Mouse (Mus musculus) midbrain, embryonic 14.5 days (tissue): ENCODE results near the gene N4bp2l2. TPM values are rescaled to one million over a fixed set of nuclear protein-coding genes. Genes with fewer than 3 reads are reported as not detected.
"Not testable (repeated sequence)": the region's sequence is repeated elsewhere in the genome, so short reads cannot be mapped to it uniquely, and the experiment has no call there.

ENCODE experiments used
- ATAC-seq: fragments of 200-750 bp; cut with Nextera tagmentation; 2 replicates; pipeline ENCODE4 v1.8.0; 2017; ENCODE audit warnings: moderate number of reproducible peaks, moderate library complexity; ENCODE audit not compliant: low FRiP score, low TSS enrichment
- DNase-seq: peaks from one replicate; pipeline ENCODE4 v3.0.0-alpha.2; 2015
- H3K27ac ChIP-seq: fragments of 300-500 bp; sonication (generic); replicated peaks from 2 replicates; pipeline ENCODE4 v1.5.1; 2014; ENCODE audit warnings: mild to moderate bottlenecking, low read depth, low read length, moderate library complexity
- H3K27me3 ChIP-seq: fragments of 300-500 bp; sonication (generic); 2 replicates; pipeline ENCODE4 v1.6.1; 2014; ENCODE audit warnings: low read length, control low read depth, mixed read lengths; ENCODE audit not compliant: control insufficient read depth, insufficient read depth
- H3K36me3 ChIP-seq: fragments of 300-500 bp; sonication (generic); 2 replicates; pipeline ENCODE4 v1.6.1; 2014; ENCODE audit warnings: low read length, control low read depth; ENCODE audit not compliant: control insufficient read depth, insufficient read depth
- H3K4me1 ChIP-seq: fragments of 300-500 bp; sonication (generic); 2 replicates; pipeline ENCODE4 v1.6.1; 2014; ENCODE audit warnings: mild to moderate bottlenecking, antibody characterized with exemption, low read length, control low read depth; ENCODE audit not compliant: control insufficient read depth, insufficient read depth
- H3K4me2 ChIP-seq: fragments of 300-500 bp; sonication (generic); 2 replicates; pipeline ENCODE4 v1.6.1; 2014; ENCODE audit warnings: mild to moderate bottlenecking, low read length, moderate library complexity
- H3K4me3 ChIP-seq: fragments of 300-500 bp; sonication (generic); replicated peaks from 2 replicates; pipeline ENCODE4 v1.5.1; 2014; ENCODE audit warnings: low read depth, low read length
- H3K9ac ChIP-seq: fragments of 300-500 bp; sonication (generic); replicated peaks from 2 replicates; pipeline ENCODE4 v1.6.1; 2014; ENCODE audit warnings: mild to moderate bottlenecking, low read length, moderate library complexity
- H3K9me3 ChIP-seq: fragments of 300-500 bp; sonication (generic); 2 replicates; pipeline ENCODE4 v1.6.1; 2016; ENCODE audit warnings: low read length, control low read depth, mixed read lengths; ENCODE audit not compliant: control insufficient read depth
- WGBS: fragments of 180-500 bp; shearing (Covaris S2); extraction: QIAGEN DNeasy Blood & Tissue Kit; methylation state at CpG from one replicate; pipeline ENCODE4 v1.1.7; 2014; 5-methylcytosine and 5-hydroxymethylcytosine counted together
- polyA plus RNA-seq: library from polyadenylated mRNA; unstranded; fragments of >200 nt; fragmentation: Nextera tagmentation; extraction: Ambion mirVana; gene quantifications from 2 replicates; pipeline ENCODE4 v1.2.1, GENCODE M21; 2014

The N4bp2l2 gene
- polyA plus RNA-seq: 31.6 and 33.8 TPM in 2 replicates

- Histone ChIP-seq H3K36me3 (peaks cover 11% of the 10 kb centered on the region), H3K4me2 (peak within 1 kb of the TSS; percentile 88), H3K4me1 (peaks cover 12% of the 10 kb centered on the region), H3K4me3 (peak within 1 kb of the TSS; percentile 95), H3K27ac (peak within 1 kb of the TSS; percentile 91), H3K9ac (peak within 1 kb of the TSS; percentile 86)
- not testable (repeated sequence) for H3K9me3 ChIP-seq, ATAC-seq, H3K27me3 ChIP-seq, DNase-seq
- WGBS: 89% methylated on average over 9 of the region's 9 CpGs
Measured at GRCm38 (mm10) chr5:150666133-150666739, at the start of gene N4bp2l2. Gene N4bp2l2 (minus strand): TSS chr5:150666183.

GRCm38 (mm10) chr5:150713431-150713830 is 47.4 kb upstream of the N4bp2l2 start:
- H3K4me2 ChIP-seq: no peak overlapping the region
- no peaks in the 10 kb centered on the region for H3K36me3 ChIP-seq
- no peaks in the 10 kb centered on the region for H3K9me3 ChIP-seq
- DNase-seq (no peak), ATAC-seq (no peak)
- no peaks in the 10 kb centered on the region for H3K27me3 ChIP-seq
- H3K27ac ChIP-seq: no peak overlapping the region
- 0 out of 2 replicates have a peak, but pooled peaks cover 2% of the 10 kb centered on the region for H3K4me1 ChIP-seq
- H3K9ac ChIP-seq: no peak overlapping the region
- H3K4me3 ChIP-seq: no peak overlapping the region

- 98% methylated on average over 4 of the region's 4 CpGs for WGBS
- no peak for ATAC-seq
Measured at GRCm38 (mm10) chr5:150711503-150711902, 45.5 kb upstream of the N4bp2l2 start.

GRCm38 (mm10) chr5:150707181-150707580 is 41.2 kb upstream of the N4bp2l2 start:
- not testable (repeated sequence) for ATAC-seq, H3K4me1 ChIP-seq, H3K9me3 ChIP-seq, H3K27me3 ChIP-seq, H3K36me3 ChIP-seq, H3K27ac ChIP-seq, H3K4me3 ChIP-seq, DNase-seq, H3K9ac ChIP-seq, H3K4me2 ChIP-seq
- 96% methylated on average over 3 of the region's 3 CpGs for WGBS

More at GRCm38 (mm10) chr5:150711503-150711902, 45.5 kb upstream of the N4bp2l2 start:
- Histone ChIP-seq H3K4me2 (no peak overlapping the region), H3K36me3 (no peaks in the 10 kb centered on the region), H3K4me3 (no peak overlapping the region), H3K9ac (no peak overlapping the region), H3K4me1 (no peaks in the 10 kb centered on the region), H3K27ac (no peak overlapping the region), H3K27me3 (no peaks in the 10 kb centered on the region), H3K9me3 (no peaks in the 10 kb centered on the region)
- DNase-seq: no peak

- not testable (repeated sequence) for H3K36me3 ChIP-seq, H3K4me1 ChIP-seq, ATAC-seq, H3K4me3 ChIP-seq, H3K9me3 ChIP-seq, H3K4me2 ChIP-seq, H3K9ac ChIP-seq, H3K27me3 ChIP-seq, H3K27ac ChIP-seq, DNase-seq
- 100% methylated on average over 1 of the region's 1 CpGs for WGBS
Measured at GRCm38 (mm10) chr5:150706651-150707050, 40.7 kb upstream of the N4bp2l2 start.

GRCm38 (mm10) chr5:150702714-150703113 is 36.7 kb upstream of the N4bp2l2 start:
- no peaks in the 10 kb centered on the region for H3K9me3 ChIP-seq
- no peaks in the 10 kb centered on the region for H3K27me3 ChIP-seq
- no peak overlapping the region for H3K4me3 ChIP-seq
- 71% methylated on average over 2 of the region's 2 CpGs for WGBS
- no peaks in the 10 kb centered on the region for H3K4me1 ChIP-seq
- ATAC-seq (no peak), DNase-seq (peak; percentile 61)
- no peak overlapping the region for H3K9ac ChIP-seq
- no peaks in the 10 kb centered on the region for H3K36me3 ChIP-seq
- no peak overlapping the region for H3K27ac ChIP-seq
- no peak overlapping the region for H3K4me2 ChIP-seq

GRCm38 (mm10) chr5:150693277-150693676 is 27.3 kb upstream of the N4bp2l2 start:
- Histone ChIP-seq H3K9me3 (no peaks in the 10 kb centered on the region), H3K9ac (no peak overlapping the region), H3K27me3 (no peaks in the 10 kb centered on the region), H3K36me3 (no peaks in the 10 kb centered on the region), H3K27ac (no peak overlapping the region), H3K4me1 (no peaks in the 10 kb centered on the region), H3K4me2 (no peak overlapping the region), H3K4me3 (no peak overlapping the region)
- WGBS: 97% methylated on average over 2 of the region's 2 CpGs
- no peak for DNase-seq
- ATAC-seq: no peak

- Histone ChIP-seq H3K4me2 (no peak overlapping the region), H3K36me3 (no peaks in the 10 kb centered on the region), H3K9me3 (no peaks in the 10 kb centered on the region), H3K4me3 (no peak overlapping the region), H3K27ac (no peak overlapping the region), H3K9ac (no peak overlapping the region), H3K27me3 (no peaks in the 10 kb centered on the region), H3K4me1 (no peaks in the 10 kb centered on the region)
- DNase-seq: no peak
- no peak for ATAC-seq
Measured at GRCm38 (mm10) chr5:150690685-150691084, 24.7 kb upstream of the N4bp2l2 start.

GRCm38 (mm10) chr5:150682862-150683261 is 16.9 kb upstream of the N4bp2l2 start:
- H3K36me3 ChIP-seq, DNase-seq, H3K9ac ChIP-seq, H3K4me3 ChIP-seq, H3K27ac ChIP-seq, H3K4me2 ChIP-seq, ATAC-seq, H3K27me3 ChIP-seq, H3K9me3 ChIP-seq, H3K4me1 ChIP-seq: not testable (repeated sequence)
- over 99% methylated on average over 6 of the region's 6 CpGs for WGBS
